Mouse (Mus musculus) duodenum, adult 2 months (tissue): ENCODE results near the gene Cdk9. TPM values are rescaled to one million over a fixed set of nuclear protein-coding genes. Genes with fewer than 3 reads are reported as not detected.

Experiments used
- polyA plus RNA-seq: library from polyadenylated mRNA; depleted of rRNA; stranded (reverse); fragments of >200 nt; gene quantifications from 2 replicates; pipeline ENCODE4 v1.2.3, GENCODE M21; 2012; ENCODE audit warnings: low replicate concordance; rRNA removed

Gene Cdk9
- 60.9 and 65.3 TPM in 2 replicates for polyA plus RNA-seq

GRCm38 (mm10) chr2:32712934-32713817 lies at the start of gene Cdk9:
Gene Cdk9, minus strand, starts transcription at chr2:32713076.

GRCm38 (mm10) chr2:32757056-32757845 lies 44.4 kb upstream of the Cdk9 start, which contains the start of gene Tor2a:
Gene Tor2a, plus strand, starts transcription at chr2:32757234.

GRCm38 (mm10) chr2:32740916-32741272 lies 28.0 kb upstream of the Cdk9 start, which contains the start of gene 6330409D20Rik:
Gene 6330409D20Rik, minus strand, starts transcription at chr2:32741016.

GRCm38 (mm10) chr2:32720681-32721229 lies 7.9 kb upstream of the Cdk9 start, which contains the start of gene Sh2d3c:
Gene Sh2d3c, plus strand, starts transcription at chr2:32721055.

GRCm38 (mm10) chr2:32704021-32704421 lies 8.9 kb downstream of the Cdk9 start, which contains the start of gene Fpgs:
Gene Fpgs, minus strand, starts transcription at chr2:32704145.

Other genes starting within 250 kb of the Cdk9 start
- 56.6 and 105 TPM in 2 replicates for gene Fam102a, start 177.7 kb downstream of the Cdk9 start, polyA plus RNA-seq
- 119 and 153 TPM in 2 replicates for gene Dpm2, start 142.2 kb downstream of the Cdk9 start, polyA plus RNA-seq
- gene Pip5kl1, start 138.3 kb downstream of the Cdk9 start, polyA plus RNA-seq = 0.55 and 0.81 TPM in 2 replicates
- gene 9430097D07Rik, start 137.4 kb downstream of the Cdk9 start, polyA plus RNA-seq = not detected in 2 replicates
- gene St6galnac4, start 126.0 kb downstream of the Cdk9 start, polyA plus RNA-seq = 6.6 and 10.5 TPM in 2 replicates
- 17.7 and 37.0 TPM in 2 replicates for gene St6galnac6, start 113.4 kb downstream of the Cdk9 start, polyA plus RNA-seq
- 5.3 and 7.2 TPM in 2 replicates for gene Ak1, start 91.3 kb downstream of the Cdk9 start, polyA plus RNA-seq
- 54.8 and 56.1 TPM in 2 replicates for gene Eng, start 66.5 kb downstream of the Cdk9 start, polyA plus RNA-seq
- gene Fpgs, start 8.9 kb downstream of the Cdk9 start, polyA plus RNA-seq = 24.3 and 41.7 TPM in 2 replicates
- gene Sh2d3c, start 8.0 kb upstream of the Cdk9 start, polyA plus RNA-seq = 14.2 and 14.7 TPM in 2 replicates
- 0.21 TPM in 1 of 2 replicates, not detected in the other for gene 6330409D20Rik, start 27.9 kb upstream of the Cdk9 start, polyA plus RNA-seq
- 94.7 and 125 TPM in 2 replicates for gene Tor2a, start 44.2 kb upstream of the Cdk9 start, polyA plus RNA-seq
- 0.71 and 1.7 TPM in 2 replicates for gene Ttc16, start 62.6 kb upstream of the Cdk9 start, polyA plus RNA-seq
- gene Ptrh1, start 62.7 kb upstream of the Cdk9 start, polyA plus RNA-seq = 11.1 and 31.8 TPM in 2 replicates
- 0.09 TPM in 1 of 2 replicates, not detected in the other for gene Cfap157, start 71.4 kb upstream of the Cdk9 start, polyA plus RNA-seq
- gene Stxbp1, start 134.2 kb upstream of the Cdk9 start, polyA plus RNA-seq = 5.1 and 5.2 TPM in 2 replicates
- 20.8 and 31.5 TPM in 2 replicates for gene Fam129b, start 163.0 kb upstream of the Cdk9 start, polyA plus RNA-seq
- gene Rpl12, start 248.5 kb upstream of the Cdk9 start, polyA plus RNA-seq = 202 and 216 TPM in 2 replicates
- 9.7 TPM in 2 replicates for gene Lrsam1, start 248.5 kb upstream of the Cdk9 start, polyA plus RNA-seq